ENCODE assay signal across 8 mouse cellular contexts in genomic region chr1:73963626-73964025, GRCm38 (mm10).
DNase-seq lines count a peak whose midpoint lies in the region; ATAC-seq and TF ChIP-seq lines count a peak whose summit lies in the region.

No protein-coding gene starts in this region.

- no peak for ATAC-seq in intestine, embryonic 14.5 days (replicated peaks; ENCODE audit: low FRiP score, low TSS enrichment, low read depth)
- no peak for ATAC-seq in liver, embryonic 15.5 days (ENCODE audit: insufficient read depth)
- no peak for ATAC-seq in stomach, postnatal 0 days (ENCODE audit: low FRiP score, low TSS enrichment)
- ATAC-seq in erythroblast, adult 5-6 weeks (replicated peaks; ENCODE audit: low FRiP score, poor library complexity, severe bottlenecking) = no peak

- 21% methylated on average over 8 of the region's 8 CpGs for WGBS in intestine, embryonic 14.5 days
- WGBS in liver, embryonic 15.5 days (ENCODE audit: insufficient replicate concordance) = 61% methylated on average over 8 of the region's 8 CpGs
- WGBS in stomach, postnatal 0 days = 15% methylated on average over 8 of the region's 8 CpGs

- peak; percentile 84 for DNase-seq in 3T3-L1 (ENCODE audit: low read depth, low spot score)
- peak; percentile 88 for DNase-seq in adrenal gland, adult 8-10 months
- DNase-seq in gastrocnemius, postnatal 36 days = peak; percentile 55 to 75
- peak; percentile 65 for DNase-seq in intestine, embryonic 14.5 days (ENCODE audit: low spot score)
- peak; percentile 58 for DNase-seq in stomach, postnatal 0 days (ENCODE audit: low spot score)
- DNase-seq in layer of hippocampus, adult 11-12 months (ENCODE audit: low spot score) = no peak

- H3K27ac ChIP-seq in intestine, embryonic 14.5 days (ENCODE audit: low read depth) = peak overlapping the region; percentile 90
- peak overlapping the region; percentile 29; the same call in 1 of the 2 replicates for H3K27ac ChIP-seq in liver, embryonic 15.5 days (replicated peaks)
- peak overlapping the region; percentile 90 for H3K27ac ChIP-seq in stomach, postnatal 0 days (replicated peaks)

- TF ChIP-seq CTCF in stomach, postnatal 0 days (IDR thresholded peaks at IDR 0.05; ENCODE audit: low read depth) = no peak

- no peak overlapping the region for H3K9ac ChIP-seq in intestine, embryonic 14.5 days (ENCODE audit: low read length)
- H3K9ac ChIP-seq in liver, embryonic 15.5 days = no peak overlapping the region
- peak overlapping the region; percentile 31; the same call in 1 of the 2 replicates for H3K9ac ChIP-seq in stomach, postnatal 0 days (ENCODE audit: low read length)

- H3K4me1 ChIP-seq in intestine, embryonic 14.5 days (replicated peaks; ENCODE audit: control insufficient read depth, insufficient read depth, low read length) = peaks cover 44% of the 10 kb centered on the region
- peaks cover 23% of the 10 kb centered on the region for H3K4me1 ChIP-seq in liver, embryonic 15.5 days (replicated peaks)
- H3K4me1 ChIP-seq in stomach, postnatal 0 days (replicated peaks; ENCODE audit: control insufficient read depth, insufficient read depth) = peaks cover 14% of the 10 kb centered on the region

- no peak overlapping the region for H3K4me3 ChIP-seq in intestine, embryonic 14.5 days (ENCODE audit: low read depth, low read length)
- no peak overlapping the region for H3K4me3 ChIP-seq in liver, embryonic 15.5 days (replicated peaks)
- no peak overlapping the region for H3K4me3 ChIP-seq in stomach, postnatal 0 days (ENCODE audit: low read depth, low read length)

- no peak for TF ChIP-seq EP300 in stomach, postnatal 0 days (optimal IDR thresholded peaks at IDR 0.05)

- H3K9me3 ChIP-seq in intestine, embryonic 14.5 days (ENCODE audit: control insufficient read depth, low read length) = no peaks in the 10 kb centered on the region
- no peaks in the 10 kb centered on the region for H3K9me3 ChIP-seq in liver, embryonic 15.5 days (replicated peaks)
- H3K9me3 ChIP-seq in stomach, postnatal 0 days (ENCODE audit: control insufficient read depth, low read length) = no peaks in the 10 kb centered on the region

- H3K36me3 ChIP-seq in intestine, embryonic 14.5 days (ENCODE audit: control insufficient read depth, insufficient read depth, low read length) = no peaks in the 10 kb centered on the region
- H3K36me3 ChIP-seq in liver, embryonic 15.5 days (replicated peaks) = 0 out of 2 replicates have a peak, but pooled peaks cover 14% of the 10 kb centered on the region
- H3K36me3 ChIP-seq in stomach, postnatal 0 days (ENCODE audit: control insufficient read depth, insufficient read depth, low read length) = no peaks in the 10 kb centered on the region

- H3K4me2 ChIP-seq in intestine, embryonic 14.5 days (ENCODE audit: low read length) = peak overlapping the region; percentile 59
- no peak overlapping the region for H3K4me2 ChIP-seq in liver, embryonic 15.5 days
- peak overlapping the region; percentile 17; the same call in 1 of the 2 replicates for H3K4me2 ChIP-seq in stomach, postnatal 0 days (replicated peaks; ENCODE audit: low read depth)

- H3K27me3 ChIP-seq in intestine, embryonic 14.5 days (replicated peaks; ENCODE audit: control insufficient read depth, insufficient read depth, low read length) = no peaks in the 10 kb centered on the region
- no peaks in the 10 kb centered on the region for H3K27me3 ChIP-seq in liver, embryonic 15.5 days
- H3K27me3 ChIP-seq in stomach, postnatal 0 days (ENCODE audit: control insufficient read depth, insufficient read depth, low read length) = no peaks in the 10 kb centered on the region

- intact Hi-C loops in gastrocnemius, postnatal 36 days (cut with DNase I) = no loop called here

Comparison
In these comparisons a context has a peak if more than half of its experiments do, and no peak if none do; other contexts are left out.
1. H3K27ac ChIP-seq: peak in every context shown above with its lines; median percentile 90 in intestine, embryonic 14.5 days; 90 in stomach, postnatal 0 days; 29 in liver, embryonic 15.5 days.